Mouse (Mus musculus) heart, postnatal 0 days (tissue): ENCODE results near the gene Zscan22. TPM values are rescaled to one million over a fixed set of nuclear protein-coding genes. Genes with fewer than 3 reads are reported as not detected.

ENCODE experiments used
- ATAC-seq: fragments of 200-750 bp; cut with Nextera tagmentation; 2 replicates; pipeline ENCODE4 v1.8.0; 2017; ENCODE audit warnings: low read depth, moderate number of reproducible peaks, moderate library complexity; ENCODE audit not compliant: insufficient read depth
- DNase-seq: peaks from one replicate; pipeline ENCODE4 v3.0.0-alpha.2; 2016; ENCODE audit warnings: low spot score
- H3K27ac ChIP-seq: fragments of 300-500 bp; sonication (generic); 2 replicates; pipeline ENCODE4 v1.5.1; 2014; ENCODE audit warnings: low read depth, mild to moderate bottlenecking
- H3K27me3 ChIP-seq: fragments of 300-500 bp; sonication (generic); 2 replicates; pipeline ENCODE4 v1.6.1; 2014; ENCODE audit warnings: low read length, mixed read lengths; ENCODE audit not compliant: control insufficient read depth, insufficient read depth
- H3K36me3 ChIP-seq: fragments of 300-500 bp; sonication (generic); replicated peaks from 2 replicates; pipeline ENCODE4 v1.6.1; 2014; ENCODE audit warnings: low read length, mixed read lengths; ENCODE audit not compliant: control insufficient read depth, insufficient read depth
- H3K4me1 ChIP-seq: fragments of 300-500 bp; sonication (generic); 2 replicates; pipeline ENCODE4 v1.6.1; 2014; ENCODE audit warnings: antibody characterized with exemption; ENCODE audit not compliant: control insufficient read depth, insufficient read depth
- H3K4me2 ChIP-seq: fragments of 300-500 bp; sonication (generic); 2 replicates; pipeline ENCODE4 v1.6.1; 2014; ENCODE audit warnings: low read depth, mild to moderate bottlenecking, low read length, moderate library complexity
- H3K4me3 ChIP-seq: fragments of 300-500 bp; sonication (generic); 2 replicates; pipeline ENCODE4 v1.5.1; 2014; ENCODE audit warnings: low read depth, low read length
- H3K9ac ChIP-seq: fragments of 300-500 bp; sonication (generic); replicated peaks from 2 replicates; pipeline ENCODE4 v1.6.1; 2014; ENCODE audit warnings: low read depth, low read length, mixed read lengths
- H3K9me3 ChIP-seq: fragments of 300-500 bp; sonication (generic); replicated peaks from 2 replicates; pipeline ENCODE4 v1.6.1; 2016; ENCODE audit warnings: low read length; ENCODE audit not compliant: control insufficient read depth
- CTCF ChIP-seq: IDR thresholded peaks from 2 replicates; pipeline ENCODE4 v1.5.1; 2016; ENCODE audit warnings: antibody characterized with exemption, control low read depth, low read depth
- EP300 ChIP-seq: IDR thresholded peaks from 2 replicates; pipeline ENCODE4 v1.6.1; 2016; ENCODE audit warnings: antibody characterized with exemption, low read depth
- WGBS: fragments of 180-500 bp; shearing (Covaris S2); extraction: QIAGEN DNeasy Blood & Tissue Kit; methylation state at CpG from one replicate; pipeline ENCODE4 v1.1.7; 2014; 5-methylcytosine and 5-hydroxymethylcytosine counted together
- polyA plus RNA-seq: library from polyadenylated mRNA; unstranded; fragments of >200 nt; fragmentation: Nextera tagmentation; extraction: Ambion mirVana; gene quantifications from 2 replicates; pipeline ENCODE4 v1.2.1, GENCODE M21; 2015
- total RNA-seq: library from RNA; depleted of rRNA; stranded (reverse); fragments of >200 nt; gene quantifications from 2 replicates; pipeline ENCODE4 v1.2.3, GENCODE M21; 2014; ENCODE audit warnings: low replicate concordance

The Zscan22 gene
- total and polyA plus RNA-seq, 2 experiments from 2014 or later, result 3.5 to 4.6 TPM

DNA sequence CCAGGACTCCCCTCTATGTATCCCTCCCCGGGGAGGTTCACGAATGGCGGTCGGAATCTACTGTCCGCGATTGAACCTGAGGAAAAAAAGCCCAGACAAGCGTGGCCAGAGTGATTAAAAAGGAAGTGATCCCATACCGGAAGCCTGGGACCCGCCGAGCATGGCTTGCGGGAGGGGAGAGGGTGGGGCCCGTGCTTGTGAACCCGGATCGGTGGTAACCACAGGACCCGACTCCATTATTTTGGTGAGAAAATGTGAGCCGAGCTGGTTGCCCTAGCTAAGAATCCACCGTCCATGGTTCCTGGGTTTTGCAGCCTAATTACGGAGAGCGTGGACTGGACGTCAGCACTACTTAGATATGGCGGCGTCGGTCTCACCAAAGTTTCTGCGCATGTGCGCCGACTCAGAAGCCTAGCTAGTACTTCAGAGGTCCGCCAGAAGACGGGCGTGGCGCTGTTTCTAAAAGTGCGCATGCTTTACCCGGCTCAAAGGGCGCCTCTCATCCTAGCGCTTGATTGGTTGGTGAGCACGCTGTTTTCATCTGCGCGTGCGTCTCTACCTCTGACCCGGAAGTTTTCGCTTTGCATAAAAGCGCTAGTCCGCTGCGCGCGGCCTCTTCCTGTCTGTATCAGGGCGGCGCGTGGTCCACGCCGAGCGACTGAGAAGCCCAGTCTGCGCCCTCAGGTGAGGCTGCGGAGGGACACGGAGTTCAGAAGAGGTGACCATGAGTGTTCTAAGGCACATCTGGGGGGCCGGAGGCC, 24.3 kb downstream of the Zscan22 start, which contains the start of gene Rps5:
Gene Rps5, plus strand, starts transcription at position 586 of the 761 bp plus-strand sequence.
- Histone ChIP-seq H3K4me1 (peaks cover 8% of the 10 kb centered on the region), H3K4me3 (peak within 1 kb of the TSS; percentile 79), H3K4me2 (peak within 1 kb of the TSS; percentile 90), H3K36me3 (peaks cover 39% of the 10 kb centered on the region), H3K9ac (peak within 1 kb of the TSS; percentile 81), H3K9me3 (no peaks in the 10 kb centered on the region), H3K27me3 (no peaks in the 10 kb centered on the region), H3K27ac (peak within 1 kb of the TSS; percentile 93)
- peak; percentile 99 for DNase-seq
- WGBS, result under 1% methylated on average over 55 of the region's 55 CpGs
- ATAC-seq, result peak; percentile 99
- TF ChIP-seq CTCF, result peak; percentile 72
- 0 out of 2 replicates have a peak, but pooled peaks have one; percentile 56 for TF ChIP-seq EP300

- peaks cover 11% of the 10 kb centered on the region for H3K4me1 ChIP-seq
- 0 out of 2 replicates have a peak overlapping the region, but pooled peaks have one; percentile 39 for H3K27ac ChIP-seq
- H3K4me3 ChIP-seq, result peak overlapping the region; percentile 79
- peaks cover 44% of the 10 kb centered on the region for H3K36me3 ChIP-seq
- 2% methylated on average over 8 of the region's 8 CpGs for WGBS
- no peak for ATAC-seq
- peak overlapping the region; percentile 81 for H3K9ac ChIP-seq
- peak overlapping the region; percentile 90 for H3K4me2 ChIP-seq
- no peaks in the 10 kb centered on the region for H3K9me3 ChIP-seq
- no peak for DNase-seq
- TF ChIP-seq CTCF, result no peak
- no peak for TF ChIP-seq EP300
- H3K27me3 ChIP-seq, result no peaks in the 10 kb centered on the region
Measured at GRCm38 (mm10) chr7:12922729-12923128, 25.1 kb downstream of the Zscan22 start.

- peaks cover 44% of the 10 kb centered on the region for H3K36me3 ChIP-seq
- H3K27me3 ChIP-seq, result no peaks in the 10 kb centered on the region
- no peak overlapping the region for H3K4me3 ChIP-seq
- H3K4me2 ChIP-seq, result no peak overlapping the region
- H3K27ac ChIP-seq, result no peak overlapping the region
- WGBS, result 81% methylated on average over 7 of the region's 7 CpGs
- no peak overlapping the region for H3K9ac ChIP-seq
- no peaks in the 10 kb centered on the region for H3K9me3 ChIP-seq
- ATAC-seq, result no peak
- no peak for DNase-seq
- peaks cover 16% of the 10 kb centered on the region for H3K4me1 ChIP-seq
- TF ChIP-seq EP300 (no peak), CTCF (no peak)
Measured at GRCm38 (mm10) chr7:12926316-12926715, 28.7 kb downstream of the Zscan22 start.

DNA sequence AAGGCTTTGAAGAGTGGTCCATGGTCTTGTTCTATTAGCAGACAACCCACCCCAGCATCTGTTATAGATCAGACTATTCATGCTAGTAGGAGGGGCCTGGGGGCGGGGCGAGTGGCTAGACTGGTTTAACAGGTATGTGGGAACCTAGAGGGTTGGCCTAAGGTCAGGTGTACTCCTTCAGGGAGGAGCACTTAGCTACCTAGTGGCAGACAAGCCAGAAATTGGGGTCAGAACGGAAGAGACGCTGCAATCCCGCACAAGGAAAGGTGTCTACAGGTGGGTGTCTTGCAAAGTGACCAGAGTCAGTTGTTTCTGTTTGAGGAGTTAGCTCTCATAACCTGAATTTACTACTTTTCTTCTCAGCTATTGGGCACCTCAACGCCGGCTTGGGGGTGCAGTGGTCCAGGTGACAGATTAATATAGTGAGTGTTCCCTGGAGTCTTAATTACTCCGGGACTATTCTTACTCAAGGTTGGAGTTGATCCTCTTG, 29.6 kb downstream of the Zscan22 start, which contains the start of gene Rnf225:
Gene Rnf225, plus strand, starts transcription at position 226 of the 490 bp plus-strand sequence.
- ATAC-seq (no peak), DNase-seq (no peak)
- Histone ChIP-seq H3K36me3 (peaks cover 44% of the 10 kb centered on the region), H3K4me1 (peaks cover 16% of the 10 kb centered on the region), H3K4me2 (peak within 1 kb of the TSS; percentile 73), H3K27ac (no peak within 1 kb of the TSS), H3K9ac (peak within 1 kb of the TSS; percentile 37; the same call in 1 of the 2 replicates), H3K9me3 (no peaks in the 10 kb centered on the region), H3K27me3 (no peaks in the 10 kb centered on the region), H3K4me3 (peak within 1 kb of the TSS; percentile 39)
- 43% methylated on average over 8 of the region's 8 CpGs for WGBS
- TF ChIP-seq CTCF (no peak), EP300 (no peak)

GRCm38 (mm10) chr7:12927693-12928589, 30.3 kb downstream of the Zscan22 start:
- Histone ChIP-seq H3K9ac (peak overlapping the region; percentile 37; the same call in 1 of the 2 replicates), H3K4me1 (peaks cover 13% of the 10 kb centered on the region), H3K9me3 (no peaks in the 10 kb centered on the region), H3K27ac (no peak overlapping the region), H3K27me3 (no peaks in the 10 kb centered on the region), H3K4me3 (peak overlapping the region; percentile 39), H3K4me2 (peak overlapping the region; percentile 73), H3K36me3 (peaks cover 44% of the 10 kb centered on the region)
- ATAC-seq (peak; percentile 45), DNase-seq (peak; percentile 17)
- WGBS, result 11% methylated on average over 63 of the region's 65 CpGs
- TF ChIP-seq EP300 (no peak), CTCF (no peak)
